Mouse (Mus musculus) spleen, adult 12 weeks (tissue): Measurements from ENCODE around the gene Cgnl1.
A peak's percentile ranks its signal among the peaks of the same experiment; 100 is the strongest.

ENCODE experiments used
- DNase-seq: peaks from one replicate; pipeline ENCODE4 v3.0.0; 2022; ENCODE audit warnings: low spot score

The Cgnl1 gene

DNA sequence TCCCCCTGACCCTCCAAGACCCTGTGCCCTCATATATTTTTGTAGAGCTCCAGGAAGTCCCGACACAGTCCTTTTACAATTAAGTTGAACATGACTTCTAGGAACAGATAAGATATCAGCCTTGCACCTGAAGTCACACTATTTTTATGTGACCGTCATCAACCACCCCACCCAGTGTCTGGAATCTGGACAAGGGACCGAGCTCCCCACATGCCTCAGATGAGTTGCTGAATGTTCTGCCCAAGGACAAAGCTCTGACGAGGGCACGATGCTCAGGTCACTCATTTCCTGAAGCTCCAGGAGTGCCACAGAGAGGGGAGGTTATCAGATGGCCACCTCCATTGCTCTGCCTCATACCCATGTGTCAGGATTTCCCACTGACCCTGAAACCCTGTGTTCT is 100.7 kb downstream of the Cgnl1 start:
- no peak for DNase-seq

DNA sequence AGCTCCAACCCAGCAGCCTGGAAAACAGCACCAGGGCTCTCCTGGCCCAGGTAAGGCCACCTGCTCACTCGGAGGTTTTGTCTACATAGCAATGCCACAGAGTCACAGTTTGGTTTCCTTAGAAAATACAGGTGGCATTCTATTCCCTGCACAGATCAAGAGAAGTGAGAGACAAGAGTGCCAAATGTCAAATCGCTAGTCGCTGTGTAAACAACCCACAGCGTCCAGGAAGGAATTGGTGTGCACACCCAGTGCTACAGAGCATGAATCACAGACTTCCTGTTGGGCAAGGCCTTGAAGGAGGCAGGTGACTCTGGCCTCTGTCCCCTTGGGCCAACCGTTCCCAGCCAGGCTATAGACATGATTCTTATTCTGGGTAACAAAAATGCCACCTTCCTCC is 103.8 kb downstream of the Cgnl1 start:
- no peak for DNase-seq

DNA sequence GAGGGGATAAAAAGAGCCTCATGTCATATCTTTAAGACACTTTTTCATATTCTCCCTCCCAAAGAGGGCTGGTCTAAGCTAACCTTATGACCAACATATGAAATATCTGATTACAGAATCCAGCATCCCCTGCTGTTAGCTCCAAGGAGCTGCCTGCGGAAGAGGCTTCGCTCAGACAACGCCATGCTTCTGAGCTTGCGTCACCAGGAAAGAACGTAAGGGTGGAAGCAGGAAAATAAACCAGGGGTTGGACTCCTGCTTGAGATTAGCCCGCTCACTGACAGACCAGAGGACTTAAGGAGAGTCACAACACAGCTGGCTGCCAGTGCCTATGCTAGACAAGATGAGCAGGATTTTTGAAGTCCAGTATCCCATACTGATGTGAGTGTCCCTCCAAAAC is 105.0 kb downstream of the Cgnl1 start:
- no peak for DNase-seq

DNA sequence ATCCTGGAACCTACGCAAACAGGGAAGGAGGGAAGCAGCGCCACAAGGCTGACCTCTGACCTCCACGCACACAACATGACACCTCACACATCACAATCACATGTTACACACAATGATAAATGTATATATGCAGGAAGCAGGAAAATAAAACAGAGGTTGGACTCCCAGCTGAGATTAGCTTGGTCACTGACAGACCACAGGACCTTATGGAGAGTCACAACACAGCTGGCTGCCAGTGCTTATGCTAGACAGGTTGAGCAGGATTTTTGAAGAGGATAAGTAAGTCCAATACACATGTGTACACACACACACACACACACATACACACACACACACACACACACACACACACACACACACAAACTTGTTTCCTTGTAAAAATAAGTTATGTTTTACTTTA is 105.9 kb downstream of the Cgnl1 start:
- DNase-seq, result no peak

DNA sequence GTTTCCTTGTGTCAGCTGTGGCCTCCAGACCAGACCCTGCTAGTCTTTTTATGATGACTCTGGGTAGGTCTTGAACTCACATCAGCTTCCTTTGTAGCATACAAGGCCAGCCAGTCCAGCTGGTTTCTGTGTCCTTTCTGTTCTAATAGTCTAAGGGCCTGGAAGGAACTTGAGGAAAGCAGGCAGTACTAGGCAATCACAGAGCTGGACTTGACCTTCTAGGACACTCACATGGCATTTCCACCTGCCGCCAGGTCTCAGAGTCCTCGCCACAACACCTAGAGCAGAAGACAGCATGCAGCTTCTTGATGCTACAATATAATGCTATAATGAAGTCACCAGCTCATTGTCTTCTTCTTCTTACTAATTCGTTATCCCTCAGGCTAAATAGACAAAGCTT is 106.5 kb downstream of the Cgnl1 start:
- no peak for DNase-seq

DNA sequence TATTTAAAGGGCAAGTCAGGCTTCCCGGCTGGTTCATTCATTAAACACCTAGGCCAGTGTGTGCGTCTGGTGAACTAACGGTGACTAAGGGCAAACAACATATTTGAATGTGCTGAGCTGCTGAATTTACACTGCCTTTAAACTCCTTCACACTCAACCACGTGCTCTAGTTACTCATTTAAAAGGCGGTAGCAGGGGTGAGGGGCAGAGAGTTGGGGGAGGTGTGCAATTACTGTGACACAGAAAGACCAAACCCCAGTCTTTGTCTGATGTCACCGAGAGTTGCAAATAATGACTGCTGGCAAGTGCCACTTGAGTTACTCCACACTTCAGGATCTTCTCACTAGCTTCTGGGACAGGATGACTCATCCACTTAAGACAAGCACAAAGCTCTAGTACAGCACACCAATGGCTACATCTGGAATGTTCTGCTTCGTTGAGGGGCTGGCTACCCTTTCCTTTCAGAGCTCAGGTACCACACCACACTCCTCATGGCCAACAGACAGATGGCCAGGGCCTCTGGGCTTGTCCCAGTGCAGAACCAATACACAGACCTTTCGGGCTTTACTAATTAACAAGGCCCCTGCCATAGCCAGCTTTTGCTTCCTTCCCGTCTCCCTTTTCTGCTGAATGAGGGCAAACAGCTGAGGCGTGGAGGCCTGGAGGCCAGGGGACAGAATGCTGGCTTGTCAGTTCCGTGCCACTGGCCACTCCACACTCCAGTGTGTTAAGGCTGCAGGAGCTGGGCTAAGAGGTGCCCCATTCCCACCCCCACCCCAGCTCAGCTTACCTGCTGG is 107.8 kb downstream of the Cgnl1 start:
- no peak for DNase-seq

DNA sequence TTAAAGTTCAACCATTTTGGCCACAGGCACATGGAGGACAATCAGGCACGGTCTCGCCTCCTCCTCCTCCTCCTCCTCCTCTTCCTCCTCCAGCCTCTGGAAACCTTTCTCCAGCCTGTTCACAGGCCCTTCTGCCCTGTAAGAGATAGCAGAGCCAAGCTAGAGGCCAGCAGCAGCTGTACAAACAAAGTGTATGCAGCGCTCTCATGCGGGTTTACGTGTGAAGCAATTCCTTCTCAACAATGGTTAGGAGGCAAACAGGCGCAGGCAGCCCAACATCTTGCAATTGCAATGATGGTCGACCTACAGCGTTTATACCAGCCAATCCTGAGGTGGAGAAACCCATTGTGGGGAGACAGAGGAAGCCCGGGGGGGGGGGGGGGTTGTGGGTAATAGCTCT is 110.9 kb downstream of the Cgnl1 start:
- DNase-seq, result no peak

DNA sequence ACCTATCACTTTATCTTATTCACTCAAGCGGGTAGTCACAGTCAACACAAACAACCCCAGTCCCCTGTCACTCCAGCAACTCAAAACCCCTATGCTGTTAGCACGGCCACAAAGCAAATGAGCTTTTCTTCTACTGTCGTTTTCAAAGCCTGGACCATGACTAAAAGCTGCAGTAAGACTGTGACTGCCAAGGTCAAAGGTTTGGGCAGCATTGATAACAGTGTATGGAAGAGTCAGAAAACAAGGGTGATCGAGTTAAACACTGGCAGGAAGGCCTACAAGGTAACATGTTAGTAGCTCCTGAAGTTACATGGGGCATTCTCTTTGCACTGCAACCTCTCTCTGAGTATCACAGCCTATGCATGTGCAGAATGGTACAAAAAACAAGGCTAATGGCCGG is 111.7 kb downstream of the Cgnl1 start:
- no peak for DNase-seq

DNA sequence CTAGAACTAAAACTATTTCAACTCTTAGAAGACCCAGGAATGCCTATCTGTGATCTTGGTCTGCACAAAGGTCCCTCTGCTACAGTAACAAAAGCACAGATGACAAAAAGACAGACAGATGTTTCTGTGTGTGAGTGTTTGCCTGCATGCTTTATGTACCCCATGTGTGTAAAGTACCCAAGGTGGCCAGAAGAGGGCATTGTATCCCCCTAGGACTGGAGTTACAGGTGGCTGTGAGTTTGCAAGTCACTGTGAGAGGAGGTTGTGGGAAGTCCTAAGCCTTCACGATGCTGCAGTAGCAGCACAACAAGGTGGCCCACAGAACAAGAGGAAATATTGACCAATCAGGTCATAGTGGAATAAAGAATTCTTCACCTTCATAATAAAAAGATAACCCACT is 114.2 kb downstream of the Cgnl1 start:
- DNase-seq, result no peak

DNA sequence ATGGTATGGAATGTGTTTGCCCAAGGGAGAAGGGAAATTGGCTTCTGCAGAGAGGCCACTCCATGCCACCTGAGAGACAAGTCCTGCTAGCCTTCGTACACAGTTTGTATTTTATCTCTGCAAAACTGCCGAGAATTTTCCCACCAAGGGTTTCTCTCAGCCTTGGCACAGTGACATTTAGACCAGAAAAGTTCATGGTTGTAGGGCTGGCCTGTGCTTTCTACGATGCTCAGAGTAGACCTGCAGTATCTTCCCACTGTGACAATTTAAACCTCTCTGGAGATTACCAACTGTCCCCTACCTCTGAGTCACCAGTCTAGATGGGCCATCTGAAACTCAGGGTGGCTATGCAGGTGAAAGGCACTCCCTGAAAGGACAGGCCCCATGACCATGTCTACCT is 116.5 kb downstream of the Cgnl1 start:
- DNase-seq, result no peak

DNA sequence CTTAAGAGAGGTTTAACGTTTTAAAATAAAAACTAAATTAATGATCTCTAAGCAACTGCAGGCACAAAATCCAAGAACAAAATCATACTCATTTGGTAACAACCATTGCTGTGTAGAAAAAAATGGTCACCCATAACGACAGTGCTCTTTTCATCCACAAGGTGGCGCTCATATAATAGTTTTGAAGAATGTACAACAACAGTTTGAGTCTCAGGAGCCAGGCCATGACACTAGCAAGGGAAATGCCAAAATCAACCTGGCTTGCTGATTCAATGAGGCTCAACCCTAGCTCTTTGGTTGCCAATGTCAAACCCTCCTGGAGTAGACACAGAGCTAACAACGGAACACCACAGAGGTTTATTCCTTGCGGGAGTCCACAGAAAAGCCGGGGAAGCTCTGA is 125.3 kb downstream of the Cgnl1 start:
- no peak for DNase-seq

DNA sequence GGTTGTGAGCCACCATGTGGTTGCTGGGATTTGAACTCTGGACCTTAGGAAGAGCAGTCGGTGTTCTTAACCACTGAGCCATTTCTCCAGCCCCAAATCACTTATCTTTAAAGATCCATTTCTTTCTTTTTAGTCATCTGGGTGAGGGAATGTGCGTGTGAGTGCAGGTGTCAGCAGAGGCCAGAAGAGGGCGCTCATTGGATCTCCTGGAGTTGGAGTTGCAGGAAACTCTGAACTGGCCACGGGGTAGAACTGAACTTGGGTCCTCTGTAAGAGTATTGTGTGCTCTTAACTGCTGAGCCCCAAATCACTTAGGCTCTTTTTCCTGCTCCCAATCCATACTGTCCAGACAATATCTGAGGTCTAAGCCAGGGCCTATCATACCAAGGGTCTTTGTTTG is 127.8 kb downstream of the Cgnl1 start:
- DNase-seq, result no peak

DNA sequence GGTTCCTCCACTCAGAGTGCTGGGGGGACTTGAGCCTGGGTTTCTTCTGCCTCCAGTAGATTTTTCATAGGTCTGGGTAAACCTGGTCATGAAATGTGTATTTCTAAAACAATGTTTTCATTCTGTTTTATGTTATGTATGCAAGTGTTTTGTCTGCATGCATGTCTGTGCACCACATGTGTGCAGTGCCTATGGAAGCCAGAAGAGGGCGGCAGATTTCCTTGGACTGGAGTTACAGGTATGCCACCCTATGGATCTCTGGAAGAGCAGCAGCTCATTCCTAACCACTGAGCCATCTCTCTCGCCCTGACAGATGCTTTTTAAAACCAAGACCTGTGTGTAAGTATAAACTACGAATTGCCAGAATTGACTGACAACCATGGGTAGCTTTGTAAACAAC is 129.1 kb downstream of the Cgnl1 start:
- no peak for DNase-seq

DNA sequence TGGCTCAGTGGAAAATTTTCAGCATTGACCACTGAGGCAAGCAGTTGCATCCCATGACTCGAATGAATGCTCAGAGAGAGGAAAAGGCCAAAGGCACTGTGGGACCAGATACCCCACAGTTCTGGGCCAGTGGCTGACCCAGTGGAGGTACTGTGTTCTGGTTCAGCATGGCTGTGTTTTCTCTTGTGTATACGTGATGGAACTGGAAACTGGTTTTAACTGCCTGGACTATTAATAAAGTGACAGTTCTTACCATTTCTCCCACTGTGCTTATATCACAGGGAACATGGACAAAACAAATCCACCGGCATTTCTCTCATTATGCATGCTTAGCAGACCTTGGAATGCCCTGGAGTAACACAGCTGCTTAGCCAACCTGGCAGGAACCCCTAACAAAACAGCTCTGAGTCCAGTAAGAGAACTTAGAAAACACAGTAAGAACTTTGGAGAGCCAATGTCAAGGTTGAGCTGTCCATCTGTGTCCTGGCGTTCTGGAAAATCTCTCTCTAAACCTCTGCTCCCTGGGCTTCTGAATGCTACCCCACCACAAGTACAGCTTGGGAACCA is 131.0 kb downstream of the Cgnl1 start:
- DNase-seq, result no peak

DNA sequence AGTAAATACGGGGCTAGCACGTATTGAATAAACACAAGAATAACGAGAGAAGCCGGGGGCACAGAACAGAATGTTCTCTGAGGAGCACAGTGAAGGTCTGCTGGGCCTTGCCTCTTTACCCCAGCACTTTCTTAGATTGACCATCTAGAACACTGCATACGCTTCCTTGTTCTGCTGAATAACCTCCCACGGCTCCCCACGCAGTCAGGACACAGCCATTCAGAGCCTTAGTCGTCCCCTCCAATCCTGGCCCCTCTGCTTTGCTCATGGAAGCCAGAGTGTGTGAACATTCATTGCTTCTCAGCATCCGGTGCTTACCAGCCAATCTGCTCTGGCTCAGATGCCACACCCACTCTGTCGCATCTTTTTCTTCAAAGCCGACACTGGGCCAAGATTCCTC is 133.2 kb downstream of the Cgnl1 start:
- no peak for DNase-seq

DNA sequence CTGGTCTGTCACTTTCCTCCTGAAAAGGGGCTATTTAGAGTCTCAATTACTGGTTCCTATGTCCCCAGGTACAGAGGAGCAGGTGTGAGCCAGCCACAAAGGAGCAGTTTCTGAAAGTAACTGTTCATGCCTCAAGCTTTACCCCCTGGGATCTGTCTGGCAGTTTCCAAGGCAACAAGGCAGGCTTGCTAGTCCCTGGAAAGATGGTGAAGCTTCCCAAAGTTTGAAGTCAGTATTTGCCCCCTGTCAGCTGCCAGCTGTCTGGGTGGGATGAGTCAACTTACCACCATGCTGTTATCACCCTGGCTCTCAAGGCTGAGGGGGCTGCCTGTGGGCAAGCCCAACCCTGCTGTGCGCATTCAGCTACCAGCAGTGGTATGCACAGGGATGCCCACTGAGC is 134.5 kb downstream of the Cgnl1 start:
- DNase-seq, result no peak

DNA sequence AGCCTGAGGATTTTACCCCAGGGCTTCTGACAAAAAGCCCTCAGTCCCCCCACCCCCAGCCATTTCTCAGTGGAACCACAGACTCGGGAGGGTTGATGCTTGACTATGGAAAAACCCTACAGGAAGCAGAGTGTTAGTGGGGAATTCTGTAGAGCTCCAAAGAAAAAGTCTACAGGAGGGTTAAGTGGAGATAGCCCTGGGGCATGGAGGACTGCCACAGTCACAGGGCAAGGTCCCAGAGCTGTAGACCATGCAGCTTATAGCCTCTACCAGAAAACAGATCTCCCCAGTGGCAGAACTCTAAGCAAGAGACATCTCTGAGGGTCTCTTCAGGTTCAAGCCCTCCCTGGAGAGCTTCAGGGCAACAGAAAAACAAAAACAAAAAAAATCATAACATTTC is 135.8 kb downstream of the Cgnl1 start:
- DNase-seq, result no peak

DNA sequence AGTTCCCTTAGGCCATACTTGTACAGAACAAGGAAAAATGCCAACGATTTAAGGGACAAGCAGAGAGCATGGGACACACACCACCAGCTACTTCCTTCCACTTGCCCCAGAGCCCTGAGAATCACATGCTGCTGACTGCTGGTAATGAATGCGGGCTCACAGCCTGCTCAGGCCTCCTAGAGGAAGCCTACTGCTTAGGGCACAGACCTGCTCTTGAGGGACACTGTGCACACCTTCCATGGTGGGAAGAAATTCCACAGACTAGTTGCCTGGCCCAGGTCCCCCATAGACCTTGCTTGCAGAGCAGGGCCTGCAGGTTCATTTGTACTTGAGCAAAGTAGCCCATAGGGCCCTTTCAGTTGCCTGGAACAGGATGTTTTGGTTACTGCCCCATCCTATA is 136.5 kb downstream of the Cgnl1 start:
- no peak for DNase-seq

DNA sequence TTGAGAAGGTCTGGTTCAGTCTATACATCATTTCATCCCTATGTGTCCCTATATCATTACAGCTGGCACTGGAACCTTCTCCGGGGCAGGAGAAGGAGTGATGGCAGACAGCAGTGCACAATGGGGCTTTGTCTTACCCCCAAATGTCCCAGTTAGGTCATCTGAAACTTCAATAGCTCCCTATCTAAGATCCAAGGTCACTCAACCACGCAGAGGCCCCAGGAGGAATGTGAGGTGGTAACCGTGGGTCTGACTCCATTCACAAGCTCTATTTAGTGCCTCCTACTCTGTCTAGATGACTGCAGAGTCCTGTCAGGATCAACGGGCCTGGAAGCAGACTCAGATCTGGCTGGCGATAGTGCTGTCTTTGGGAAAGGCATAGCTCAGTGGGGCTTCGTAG is 142.5 kb downstream of the Cgnl1 start:
- DNase-seq, result no peak

DNA sequence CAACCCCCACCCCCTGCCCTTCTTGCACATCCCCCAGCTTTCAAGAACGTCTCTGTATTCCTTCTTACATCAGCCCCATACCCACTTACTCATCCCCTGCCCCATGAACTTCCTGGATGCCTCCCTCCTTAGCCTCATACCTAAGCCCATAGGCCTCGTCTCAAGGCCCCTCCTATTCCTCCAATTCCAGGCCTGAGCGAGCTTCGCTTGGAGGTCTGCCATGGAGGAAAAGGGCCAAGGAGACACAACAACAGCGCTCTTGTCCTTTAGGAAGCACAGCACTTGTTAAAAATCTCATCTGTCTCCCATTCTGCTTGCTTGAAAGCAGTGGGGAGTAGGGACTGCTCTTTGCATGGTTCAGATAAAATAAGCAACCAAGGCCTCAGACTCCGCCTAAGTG is 143.1 kb downstream of the Cgnl1 start:
- DNase-seq, result no peak

DNA sequence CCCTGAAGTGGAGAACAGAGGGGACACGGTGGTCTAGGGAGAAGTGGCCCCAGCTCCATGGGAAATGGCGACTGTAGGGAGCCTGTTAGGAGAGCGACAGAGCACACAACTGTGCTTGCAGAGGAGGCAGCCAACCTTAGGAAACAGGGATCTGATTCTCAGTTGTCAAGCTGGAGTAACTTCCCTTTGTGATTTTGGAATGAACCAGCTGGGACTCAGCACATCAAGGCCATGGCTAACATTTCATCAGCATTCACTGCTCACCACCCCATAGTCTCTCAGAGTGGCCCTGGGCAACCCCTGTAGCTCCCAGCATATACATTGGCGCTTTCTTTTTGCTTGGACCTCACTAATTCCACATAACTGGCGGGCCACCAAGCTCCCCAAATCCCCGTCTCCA is 145.4 kb downstream of the Cgnl1 start:
- DNase-seq, result no peak

DNA sequence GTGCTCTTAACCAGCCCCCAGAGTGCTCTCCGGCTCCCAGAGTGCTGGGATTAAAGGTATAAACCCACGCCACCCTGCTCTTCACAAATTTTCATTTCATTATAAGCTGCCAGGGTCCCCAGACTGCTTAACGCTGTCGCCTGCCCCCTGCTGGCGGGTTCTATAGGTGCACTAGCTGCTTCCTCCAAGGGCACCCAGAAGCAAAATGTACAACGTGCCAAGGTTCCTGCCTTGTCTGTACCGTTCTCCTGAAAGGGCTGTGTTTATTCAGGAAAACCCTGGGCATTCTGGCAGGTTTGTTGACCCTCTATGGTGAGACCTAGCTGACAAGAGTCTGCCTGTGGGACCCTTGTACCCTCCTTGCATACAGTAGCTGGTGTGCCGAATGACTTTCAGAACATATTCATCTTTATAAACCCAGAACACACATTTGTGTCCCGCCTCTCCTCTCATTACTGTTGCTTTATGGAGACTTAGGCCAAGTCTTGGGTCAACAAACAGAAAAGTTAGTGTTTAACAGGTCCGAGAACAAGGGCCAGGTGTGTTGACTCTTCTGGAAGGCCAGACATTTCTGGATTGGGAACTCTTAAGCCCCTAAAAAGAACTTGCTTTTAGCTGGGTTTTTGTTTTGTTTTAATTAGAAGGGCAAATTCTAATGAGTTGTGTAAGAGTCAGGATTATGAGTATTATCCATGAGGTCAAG is 146.5 kb downstream of the Cgnl1 start:
- peak; percentile 23 for DNase-seq

DNA sequence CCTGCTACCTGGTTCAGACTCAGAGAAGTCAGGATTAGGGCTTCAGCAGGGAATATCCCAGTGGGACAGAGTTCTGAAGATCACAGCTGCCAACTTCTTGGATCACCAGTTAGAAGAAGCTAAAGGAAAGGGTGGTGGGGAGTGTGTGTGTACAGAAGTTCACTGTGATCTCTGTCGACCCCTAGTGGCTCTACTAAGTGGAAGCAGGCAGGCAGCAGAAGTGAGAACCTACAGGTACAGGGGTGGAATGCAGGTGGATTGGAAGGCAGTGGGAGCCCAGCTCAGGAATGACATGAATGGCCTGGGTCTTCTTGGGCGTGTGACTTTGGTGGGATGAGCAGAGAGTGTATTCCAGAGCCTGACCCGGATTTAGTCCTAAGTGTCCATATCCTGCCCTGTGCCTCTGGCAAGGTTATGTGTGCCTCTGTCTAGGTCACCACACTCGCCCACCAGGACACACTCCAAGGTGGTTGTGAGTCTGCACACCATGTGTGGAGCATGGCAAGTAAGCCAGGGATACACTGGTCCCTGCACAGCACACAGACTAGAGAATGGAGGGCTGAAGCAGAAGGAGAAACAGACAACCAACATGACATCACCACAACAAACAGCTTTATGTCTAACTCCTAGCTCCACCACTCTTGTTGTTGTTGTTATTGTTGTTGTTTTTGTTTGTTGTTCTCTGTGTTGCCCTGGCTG is 147.4 kb downstream of the Cgnl1 start:
- DNase-seq, result no peak
